Mouse (Mus musculus) heart, adult 9 months (tissue): ENCODE measurements at regions not wholly inside any gene's neighbourhood (a gene's known extent, or its start where the extent isn't known, plus 50 kb on each side); places are given as distances from the start of the nearest gene placed in this dataset.
A peak's percentile ranks its signal among the peaks of the same experiment; 100 is the strongest.

ENCODE experiments used
- DNase-seq, 2 experiments: peaks; one replicate each; pipeline ENCODE4 v3.0.0; 2022; ENCODE audit warnings: low spot score in 2 of 2

DNA sequence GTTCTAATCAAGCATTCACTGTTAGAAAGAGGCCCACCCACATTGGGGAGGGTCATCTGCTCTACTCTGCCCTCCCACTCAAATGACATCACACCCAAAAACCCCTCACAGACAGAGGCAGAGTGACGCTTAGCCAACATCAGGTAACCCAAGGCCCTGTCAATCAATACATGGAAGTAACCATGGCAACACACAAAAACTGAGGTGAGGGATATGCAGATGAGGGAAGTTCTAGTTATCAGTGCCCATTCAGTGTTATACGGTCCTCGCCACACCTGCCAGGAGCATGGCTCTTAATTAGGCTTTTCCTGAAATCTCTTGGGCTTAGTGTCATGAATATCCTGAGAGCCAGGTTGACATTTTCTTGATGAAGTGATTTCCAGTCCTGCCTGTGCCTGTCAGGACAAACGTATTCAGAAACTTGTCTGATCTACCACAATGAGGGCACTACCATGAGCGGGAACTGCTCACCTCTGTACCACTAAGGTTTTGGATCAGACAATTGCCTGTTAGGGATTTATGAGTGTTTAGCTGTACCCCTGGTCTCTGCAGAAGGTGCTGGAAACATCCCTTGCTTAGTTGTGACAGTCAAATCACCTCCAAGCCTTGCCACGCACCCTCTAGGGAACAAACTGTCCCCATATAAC is 210.4 kb upstream of the Cdh4 start:
- DNase-seq, result no peak

DNA sequence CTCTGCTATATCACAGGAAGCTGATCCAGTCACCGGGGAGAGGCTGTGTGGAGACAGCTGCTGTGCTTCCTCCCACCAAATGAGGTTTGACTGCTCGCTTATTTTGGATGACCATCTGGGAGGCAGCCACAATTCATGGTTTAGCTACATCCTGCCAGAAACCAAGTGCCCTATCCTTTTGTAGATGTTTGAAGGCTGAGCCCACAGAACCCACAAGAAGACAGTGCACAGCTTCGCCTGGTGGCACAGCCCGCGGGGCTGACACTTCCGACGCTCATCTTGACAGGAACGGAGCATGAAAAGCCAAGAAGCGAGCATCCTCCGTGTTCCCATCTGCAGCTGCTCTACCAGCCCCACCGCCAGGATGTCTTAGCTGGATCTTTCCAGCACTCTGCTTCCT is 204.1 kb upstream of the Cdh4 start:
- no peak for DNase-seq

DNA sequence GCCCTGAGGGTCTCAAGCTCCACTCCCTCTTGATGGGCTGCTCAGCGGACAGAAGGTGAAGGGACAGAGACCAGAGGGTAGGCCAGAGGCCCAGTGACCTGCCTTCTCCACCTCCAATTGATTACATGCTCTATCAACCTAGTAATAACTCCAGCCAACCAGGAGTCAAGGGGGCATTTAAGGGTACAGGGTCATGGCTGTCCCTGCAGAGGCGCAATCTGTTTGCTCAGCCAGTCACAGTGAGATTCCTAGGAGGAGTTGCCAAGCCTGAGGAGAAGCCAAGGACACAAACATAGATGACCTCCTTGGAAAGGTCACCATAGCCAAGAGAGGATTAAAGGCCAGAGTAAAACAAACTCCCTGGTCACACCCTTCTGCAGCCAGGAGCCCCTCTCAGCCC is 181.3 kb upstream of the Cdh4 start:
- DNase-seq, result no peak

DNA sequence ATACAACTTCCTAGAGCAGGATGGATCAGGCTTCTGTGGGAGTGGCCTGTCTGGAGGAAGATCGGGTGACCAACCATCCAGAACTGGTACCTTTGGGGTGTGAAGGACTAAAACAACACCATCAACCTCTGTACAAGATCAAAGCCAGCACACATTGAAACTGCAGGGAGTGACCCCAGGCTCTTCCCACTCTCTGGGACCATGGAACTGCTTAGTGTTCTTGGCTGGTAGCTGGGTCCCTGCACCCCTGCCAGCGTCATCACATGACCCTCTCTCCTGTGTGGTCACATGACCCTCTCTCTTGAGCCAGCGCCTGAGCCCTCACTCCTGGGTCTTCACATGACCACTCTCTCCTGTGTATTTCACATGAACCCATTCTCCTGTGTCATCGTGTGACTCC is 178.3 kb upstream of the Cdh4 start:
- DNase-seq, result no peak

DNA sequence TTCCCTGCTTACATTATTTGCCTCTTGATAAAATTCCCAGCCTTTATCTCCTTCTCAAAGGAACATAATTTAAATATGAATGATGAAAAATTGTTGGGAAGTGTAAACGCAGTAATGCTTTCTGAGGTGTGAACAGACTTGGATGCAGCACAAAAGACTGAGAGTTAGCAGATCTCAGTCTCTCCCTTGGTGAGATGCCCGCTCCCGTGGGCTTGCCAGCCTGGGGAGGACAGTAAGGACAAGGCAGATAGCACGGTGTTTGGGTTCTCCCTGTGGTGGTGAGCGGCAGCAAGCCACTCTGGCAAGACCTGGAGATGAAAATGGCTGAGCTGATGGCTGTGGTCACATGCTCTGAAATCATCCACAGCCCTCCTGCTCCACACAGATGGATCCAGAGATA is 176.8 kb upstream of the Cdh4 start:
- no peak for DNase-seq

DNA sequence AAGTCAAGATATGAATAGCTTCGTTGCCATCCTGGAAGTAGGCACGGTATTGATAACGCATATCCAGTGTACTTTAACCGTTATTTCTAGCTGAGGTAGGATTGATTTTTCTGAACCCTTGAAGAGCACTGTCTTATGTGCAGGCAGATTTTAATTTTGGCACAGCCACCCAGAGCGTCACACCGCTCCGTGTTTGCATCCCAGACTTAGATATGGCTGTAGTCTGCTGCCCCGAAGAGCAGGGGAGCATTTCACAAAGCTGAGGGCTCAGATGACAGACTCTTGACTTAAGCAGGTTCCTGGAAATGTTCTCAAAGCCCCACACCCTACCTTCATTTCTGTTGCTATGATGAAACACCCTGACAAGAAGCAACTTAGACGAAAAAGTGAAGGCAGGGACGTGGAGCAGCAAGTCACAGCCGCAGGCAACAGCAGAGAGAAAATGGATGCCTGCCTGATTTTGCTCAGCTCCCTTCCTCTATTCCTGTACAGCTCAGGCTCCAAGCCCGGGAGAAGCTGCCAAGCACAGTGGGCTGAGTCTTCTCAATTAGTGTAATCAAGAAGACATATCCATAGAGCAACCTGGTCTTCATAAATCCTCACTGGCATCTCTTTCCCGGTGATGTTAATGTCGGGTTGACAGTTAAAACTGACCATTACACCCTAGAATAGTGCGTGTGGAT is 164.9 kb upstream of the Cdh4 start:
- no peak for DNase-seq

DNA sequence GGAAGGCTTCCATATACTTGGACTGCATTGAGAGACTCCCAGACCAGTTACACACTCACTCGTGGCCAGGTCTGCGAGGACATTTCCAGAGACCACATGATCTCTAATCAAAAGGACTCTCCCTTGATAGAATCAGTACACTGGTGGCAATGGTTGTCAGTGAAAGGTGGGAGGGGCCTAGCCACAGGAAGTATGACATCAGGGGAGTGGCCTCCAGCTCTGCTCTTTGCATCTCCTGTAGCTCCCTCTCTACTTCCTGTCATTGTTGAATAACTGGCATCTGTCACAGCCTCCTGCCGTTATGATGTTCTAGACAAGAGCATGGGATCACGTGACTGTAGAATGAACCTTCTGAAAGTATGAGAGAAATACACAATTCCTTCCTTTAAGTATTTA is 164.3 kb upstream of the Cdh4 start:
- DNase-seq, result peak in 1 of 2 experiments; percentile 11

DNA sequence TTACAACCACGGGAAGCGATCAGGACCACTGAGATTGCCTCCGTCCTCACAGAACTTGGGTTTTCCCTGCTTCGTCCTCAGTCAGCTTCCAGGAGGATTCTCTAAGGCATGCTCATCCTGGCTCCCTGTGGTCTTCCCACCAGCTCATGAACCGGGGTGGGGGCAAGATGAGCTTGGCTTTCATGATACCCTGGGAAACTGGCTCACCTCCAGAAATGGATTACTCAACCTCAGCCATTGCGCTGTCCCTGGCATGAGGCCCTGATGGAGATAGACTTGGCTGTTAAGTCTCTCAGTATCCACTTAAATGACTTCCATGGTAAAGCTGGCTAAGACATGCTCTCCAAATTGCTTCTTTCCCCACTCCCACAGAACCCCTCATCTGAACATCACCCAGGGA is 160.0 kb upstream of the Cdh4 start:
- no peak for DNase-seq

DNA sequence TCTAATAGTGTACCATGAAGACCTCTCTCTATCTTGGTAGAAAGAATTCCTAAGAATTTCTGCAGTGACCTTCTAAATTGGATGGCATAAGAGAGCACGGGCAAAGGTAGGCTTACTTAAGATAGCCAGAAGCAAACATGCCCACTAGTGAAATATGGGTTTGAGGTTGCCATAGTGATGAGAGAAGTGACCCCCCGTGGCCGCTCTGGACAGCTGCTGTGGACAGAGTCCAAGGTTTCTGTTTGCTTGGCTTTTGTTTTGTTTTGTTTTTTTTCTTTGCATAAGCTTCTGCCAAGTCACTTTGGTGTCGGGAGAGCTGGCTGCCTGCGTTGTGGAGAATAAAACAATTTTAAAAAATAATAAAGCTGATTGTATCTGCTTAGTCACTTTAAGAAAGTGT is 151.8 kb upstream of the Cdh4 start:
- DNase-seq, result no peak

DNA sequence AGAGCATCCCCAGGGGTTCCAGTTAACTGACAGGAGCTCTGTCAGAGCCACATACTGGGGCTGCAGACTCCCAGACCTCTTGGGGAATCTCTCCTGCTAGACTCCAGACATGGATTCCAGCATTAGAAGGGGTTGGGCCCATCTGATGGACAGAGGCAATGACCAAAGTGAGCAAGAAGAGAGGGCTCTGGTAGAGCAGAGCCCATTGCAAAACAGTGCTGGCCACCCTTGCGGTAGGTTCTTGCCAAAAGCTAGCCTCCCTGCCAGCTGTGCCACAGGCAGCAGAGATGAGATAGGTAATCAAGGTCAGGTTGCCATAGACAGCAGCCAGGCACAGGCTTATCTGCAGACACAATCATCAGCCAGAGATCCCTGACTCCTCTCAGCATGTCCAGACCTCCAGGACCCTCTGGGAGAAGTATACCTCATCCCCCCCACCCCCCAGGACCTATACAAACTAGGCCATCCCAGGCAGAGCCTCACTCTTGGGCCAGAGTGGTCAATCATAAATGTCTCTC is 151.1 kb upstream of the Cdh4 start:
- no peak for DNase-seq

DNA sequence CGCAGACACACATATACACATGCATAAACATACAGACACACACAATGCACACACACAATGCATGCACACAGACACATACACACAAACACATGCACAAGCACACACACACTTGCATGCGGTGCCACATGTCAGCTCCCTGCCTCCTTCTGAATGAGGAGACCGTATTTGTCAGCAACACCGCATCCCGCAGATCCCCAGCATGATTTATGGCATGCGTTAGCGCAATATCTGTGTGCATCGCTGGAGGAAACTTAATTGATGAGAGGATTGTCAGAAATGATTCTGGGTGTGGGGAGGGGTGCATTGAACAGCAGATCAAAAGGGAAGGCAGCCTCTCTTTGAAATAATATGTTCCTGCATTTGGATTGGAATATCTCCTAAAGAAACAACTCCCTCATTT is 150.3 kb upstream of the Cdh4 start:
- DNase-seq, result no peak

DNA sequence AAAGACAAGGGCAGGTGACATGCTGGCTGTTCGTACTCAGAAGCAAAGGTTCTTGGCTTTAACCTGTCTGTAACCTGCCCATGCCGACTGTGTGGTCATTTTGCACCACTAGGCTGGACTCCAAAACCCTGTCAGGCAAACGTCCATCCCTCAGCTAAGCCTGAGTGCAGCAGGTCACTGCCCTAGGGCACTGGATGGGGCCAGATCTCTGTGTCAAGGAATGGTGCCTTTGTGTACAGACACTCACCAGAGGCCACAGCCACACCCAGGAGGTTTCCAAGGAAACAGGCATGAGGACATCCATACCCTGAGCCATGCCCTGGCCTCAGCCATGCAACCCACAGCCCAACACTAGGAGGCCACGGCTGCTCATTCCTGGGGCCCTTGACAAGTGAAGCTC is 149.7 kb upstream of the Cdh4 start:
- no peak for DNase-seq

DNA sequence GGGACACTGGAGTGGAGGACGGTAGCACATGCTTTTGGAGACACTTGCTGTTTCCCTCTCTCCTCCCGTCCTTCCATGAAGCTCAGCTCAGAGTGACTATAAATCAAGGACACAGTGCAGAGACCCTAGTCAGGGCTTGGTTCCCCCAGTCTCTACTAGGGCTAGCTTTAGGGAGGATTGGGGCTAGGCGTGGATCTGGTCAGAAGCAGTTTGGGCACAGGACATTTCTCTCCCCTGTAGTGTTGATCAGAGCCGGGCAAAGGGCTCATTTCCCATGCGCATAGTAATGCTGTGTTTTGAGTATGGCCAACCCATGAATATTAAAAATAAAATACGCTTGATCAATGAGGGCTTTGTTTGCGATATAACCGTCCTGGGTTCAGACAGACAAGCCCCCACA is 149.1 kb upstream of the Cdh4 start:
- DNase-seq, result no peak

DNA sequence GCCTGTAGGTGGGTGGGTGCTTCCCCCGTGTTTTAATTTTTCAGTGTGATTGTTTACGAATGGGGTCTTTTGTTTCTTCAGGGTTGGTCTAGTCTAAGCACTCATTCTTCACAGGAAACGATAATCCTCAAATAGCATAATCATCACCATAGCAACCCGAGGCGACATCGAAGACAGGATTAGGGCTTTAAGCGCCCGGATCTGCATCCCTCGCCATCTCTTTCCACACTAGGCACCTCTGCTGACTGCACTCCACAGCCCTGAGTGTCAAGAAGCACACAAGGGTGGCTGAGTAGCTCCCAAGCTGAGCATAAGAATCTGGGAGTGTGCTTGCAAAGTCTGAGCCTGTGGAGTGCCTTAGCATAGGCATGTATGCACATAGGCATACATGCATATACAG is 145.2 kb upstream of the Cdh4 start:
- no peak for DNase-seq

DNA sequence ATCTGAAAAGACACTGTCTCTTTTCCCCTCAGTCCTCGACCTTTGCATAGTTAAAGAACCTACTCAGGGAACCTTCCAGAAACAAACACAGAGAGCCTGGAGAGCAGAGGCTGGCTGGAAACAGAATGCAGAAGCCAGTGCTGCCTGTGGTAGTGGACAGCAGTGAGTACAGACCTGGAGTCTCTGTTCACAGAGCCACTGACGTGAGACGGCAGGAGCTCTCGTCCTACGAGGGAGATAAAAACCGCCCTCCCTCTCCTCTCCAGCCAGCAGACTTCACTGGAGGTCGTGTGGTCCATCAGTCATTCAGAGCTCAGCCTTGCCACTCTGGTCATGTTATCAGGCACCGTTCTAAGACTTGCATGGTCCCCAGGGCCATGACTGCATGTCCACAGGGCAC is 138.5 kb upstream of the Cdh4 start:
- DNase-seq, result no peak

DNA sequence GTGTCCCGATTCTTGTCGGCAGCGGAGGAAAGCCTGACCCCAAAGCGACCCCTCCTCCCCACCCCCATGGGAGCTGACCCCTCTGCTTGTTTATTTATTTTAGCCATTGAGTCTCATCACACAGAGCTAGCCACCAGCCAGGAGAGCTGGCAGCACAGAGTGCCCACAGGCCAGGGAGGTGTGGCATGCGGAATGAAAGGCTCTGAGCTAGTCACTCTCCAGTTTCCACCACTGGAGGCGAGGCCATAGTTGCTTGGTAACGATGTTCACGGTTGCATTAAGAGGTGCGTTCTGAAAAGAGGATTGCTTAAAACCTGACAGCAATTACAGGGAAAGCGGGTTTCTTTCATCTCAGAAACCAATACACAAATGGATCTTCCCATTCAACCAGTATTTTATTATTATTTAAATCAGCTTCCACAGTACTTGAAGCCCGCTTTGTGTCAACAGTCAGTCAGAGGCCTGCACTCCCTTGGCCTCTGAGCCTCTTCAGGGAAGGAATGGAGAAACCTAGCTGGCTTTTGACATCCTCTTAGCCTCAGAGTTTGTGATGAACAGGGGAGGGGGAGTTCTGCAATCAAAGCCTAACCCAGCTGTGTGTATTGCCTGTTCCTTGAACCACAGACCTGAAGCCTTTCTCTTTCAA is 134.8 kb upstream of the Cdh4 start:
- no peak for DNase-seq

DNA sequence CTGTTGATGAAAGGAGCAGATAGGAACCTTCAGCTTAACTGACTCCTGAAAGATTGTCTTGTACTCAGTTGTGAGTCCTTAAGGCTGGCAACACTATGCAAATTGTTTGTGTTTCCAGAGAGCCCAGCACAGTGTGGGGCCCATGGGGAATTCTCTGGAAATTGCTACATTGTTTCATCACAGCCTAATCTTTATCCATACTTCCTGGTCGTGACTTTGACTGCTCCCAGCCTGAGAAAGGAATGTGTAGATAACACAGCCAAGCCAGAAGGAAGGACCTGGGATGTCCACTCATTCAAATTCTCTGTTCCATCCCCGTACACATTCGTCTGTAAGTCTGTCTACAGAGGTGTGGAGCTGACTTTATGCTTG is 134.3 kb upstream of the Cdh4 start:
- DNase-seq, result peak; percentile 12 to 32

DNA sequence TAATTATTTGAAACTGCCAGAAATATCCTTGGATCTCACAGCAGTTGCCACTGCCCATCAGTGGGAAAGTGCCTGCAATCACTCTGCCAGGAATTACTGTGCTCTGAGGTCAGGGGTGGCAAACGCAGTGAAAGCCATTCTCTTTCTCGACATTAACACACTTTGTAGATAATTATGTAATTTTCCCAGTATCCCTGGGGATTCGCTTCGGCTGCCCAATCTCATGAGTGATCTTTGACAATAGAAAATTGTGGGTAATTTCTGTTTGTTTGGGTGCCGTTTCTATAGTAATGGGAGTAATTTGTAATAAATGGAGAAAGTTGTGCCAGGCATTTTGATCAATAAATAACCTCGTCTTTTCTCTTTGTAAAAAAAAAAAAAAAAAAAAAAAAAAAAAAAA is 124.2 kb upstream of the Cdh4 start:
- DNase-seq, result no peak

DNA sequence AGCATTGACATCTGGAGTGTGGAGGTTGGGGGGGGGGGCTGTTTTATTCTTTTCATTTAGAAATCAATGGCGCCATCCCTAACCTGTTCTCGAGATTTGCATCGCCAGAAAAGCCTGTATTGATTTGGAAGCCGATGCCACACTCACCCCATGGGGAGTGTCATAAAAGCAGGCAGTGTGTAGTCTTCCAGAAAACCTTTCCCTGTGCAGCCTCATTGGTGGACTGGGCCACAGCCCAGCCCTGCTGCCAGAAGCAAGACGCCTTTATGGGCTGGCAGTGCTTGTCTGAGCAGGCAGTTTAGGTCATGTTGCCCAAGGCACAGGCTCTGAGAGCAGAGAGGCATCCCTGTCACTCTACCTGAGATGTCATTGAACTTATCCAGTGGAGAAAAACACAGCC is 117.0 kb upstream of the Cdh4 start:
- DNase-seq, result no peak

DNA sequence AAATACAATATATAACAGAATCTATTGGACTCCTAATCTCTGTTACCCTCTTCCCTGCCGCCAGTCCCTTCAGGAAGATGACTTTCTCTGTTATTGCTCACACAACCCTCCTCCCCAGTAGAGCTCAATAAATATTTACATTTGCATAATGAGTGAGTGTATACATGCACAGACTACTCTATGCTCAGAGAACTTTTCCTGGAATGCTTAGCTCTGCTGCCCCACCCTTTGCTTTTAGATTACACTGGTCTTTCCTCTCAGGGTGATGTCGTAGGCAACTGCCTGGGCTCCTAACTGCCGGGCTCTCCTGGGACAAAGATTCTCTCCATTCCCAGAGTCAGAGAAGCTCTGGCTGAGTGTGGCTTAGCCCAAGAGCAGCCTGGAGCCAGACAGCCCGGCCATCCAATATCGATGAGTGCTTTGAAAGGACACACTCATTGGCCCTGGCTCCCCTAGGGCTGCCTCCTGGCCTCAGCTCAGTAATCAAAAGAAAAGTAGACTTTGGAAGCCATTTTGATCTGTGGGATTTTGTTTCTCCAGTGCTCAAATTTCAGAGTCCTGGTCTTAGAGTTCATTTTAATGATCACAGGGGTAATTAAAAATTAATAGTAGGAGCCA is 109.2 kb upstream of the Cdh4 start:
- no peak for DNase-seq

DNA sequence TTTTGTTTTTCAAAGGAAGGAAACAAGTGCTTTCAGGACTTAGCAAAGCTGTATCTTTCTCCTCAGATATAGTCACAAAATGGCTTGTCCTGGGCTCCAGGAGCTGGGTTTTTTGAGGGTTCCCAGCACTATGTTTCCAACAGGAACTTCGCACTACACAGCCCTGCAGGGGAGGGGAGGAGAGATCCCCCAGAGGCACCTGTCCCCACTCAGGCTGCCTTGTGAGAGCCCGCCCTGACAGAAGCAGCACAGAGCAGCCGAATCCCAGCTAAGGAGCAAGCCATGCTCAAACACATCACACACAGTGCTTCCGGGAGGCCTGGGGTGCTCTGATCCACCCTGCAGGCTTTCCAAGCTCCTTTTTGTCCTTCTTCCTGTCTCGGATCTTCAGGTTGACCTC is 108.6 kb upstream of the Cdh4 start:
- no peak for DNase-seq

DNA sequence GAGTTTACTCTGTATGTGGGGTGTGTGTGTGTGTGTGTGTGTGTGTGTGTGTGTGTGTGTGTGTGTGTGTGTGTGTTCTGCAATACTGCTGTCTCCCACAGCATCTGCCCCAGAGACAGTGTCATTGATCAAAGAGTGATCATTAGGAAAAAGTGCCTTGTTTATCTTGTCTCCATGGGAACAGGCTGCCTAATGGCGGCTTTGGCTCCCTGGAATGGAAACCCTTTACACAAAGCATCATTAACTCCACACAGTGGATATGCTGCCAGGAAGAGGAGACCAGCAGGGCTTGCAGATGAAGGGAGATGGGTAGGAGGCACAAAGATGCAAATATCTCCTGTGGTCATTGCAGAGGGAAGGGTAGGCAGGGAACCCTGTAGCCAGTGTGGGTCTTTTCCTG is 106.0 kb upstream of the Cdh4 start:
- no peak for DNase-seq

DNA sequence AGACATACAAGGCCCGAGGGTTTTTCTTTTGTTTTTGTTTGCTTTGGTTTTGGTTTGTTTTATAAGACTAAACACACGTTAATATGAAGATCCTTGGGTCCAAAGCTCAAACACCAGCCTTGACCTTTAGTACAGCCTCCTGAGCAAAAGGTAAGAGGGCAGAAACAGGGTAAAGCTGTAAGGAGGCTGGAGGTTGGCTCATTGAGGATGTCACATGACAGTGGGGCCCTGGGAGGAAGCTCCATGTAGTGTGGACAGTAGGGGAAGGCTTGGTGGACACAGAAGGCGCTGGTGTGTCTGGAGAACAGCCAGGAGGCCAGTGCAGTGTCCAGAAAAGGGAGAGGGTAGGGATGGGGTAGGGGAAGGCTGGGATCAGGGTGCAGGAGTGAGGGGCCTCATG is 89.6 kb upstream of the Cdh4 start:
- DNase-seq, result no peak
